Mouse (Mus musculus): Measurements from ENCODE around the gene Gas7. TPM values are rescaled to one million over a fixed set of nuclear protein-coding genes. Genes with fewer than 3 reads are reported as not detected.

Gas7 gene
- polyA plus RNA-seq, 1 experiment from 2014 or later = 5.4 TPM

- Histone ChIP-seq H3K4me1 (ENCODE audit: control insufficient read depth, insufficient read depth, low read length) (peaks cover 10% of the 10 kb centered on the region), H3K27me3 (ENCODE audit: control insufficient read depth, insufficient read depth, low read length) (no peaks in the 10 kb centered on the region), H3K9me3 (replicated peaks; ENCODE audit: control insufficient read depth, low read length) (no peaks in the 10 kb centered on the region), H3K27ac (ENCODE audit: low read depth, low read length) (no peak overlapping the region), H3K4me3 (ENCODE audit: low read depth, low read length) (no peak overlapping the region), H3K9ac (ENCODE audit: low read depth, low read length) (0 out of 2 replicates have a peak overlapping the region, but pooled peaks have one; percentile 5), H3K36me3 (ENCODE audit: control insufficient read depth, insufficient read depth, low read length) (no peaks in the 10 kb centered on the region), H3K4me2 (no peak overlapping the region)
- ATAC-seq (replicated peaks; ENCODE audit: insufficient number of reproducible peaks, low FRiP score, low TSS enrichment) = no peak
- 49% methylated on average over 10 of the region's 10 CpGs for WGBS (ENCODE audit: insufficient replicate concordance)
These were observed 77.5 kb downstream of the Gas7 start for GRCm38 (mm10) chr11:67532728-67533127.

- H3K9me3 ChIP-seq (replicated peaks; ENCODE audit: control insufficient read depth, low read length) = no peaks in the 10 kb centered on the region
- H3K4me1 ChIP-seq (ENCODE audit: control insufficient read depth, insufficient read depth, low read length) = peaks cover 10% of the 10 kb centered on the region
- no peak overlapping the region for H3K27ac ChIP-seq (ENCODE audit: low read depth, low read length)
- no peak for ATAC-seq (replicated peaks; ENCODE audit: insufficient number of reproducible peaks, low FRiP score, low TSS enrichment)
- H3K9ac ChIP-seq (ENCODE audit: low read depth, low read length) = 0 out of 2 replicates have a peak overlapping the region, but pooled peaks have one; percentile 5
- WGBS (ENCODE audit: insufficient replicate concordance) = 87% methylated on average over 6 of the region's 6 CpGs
- no peak overlapping the region for H3K4me2 ChIP-seq
- H3K36me3 ChIP-seq (ENCODE audit: control insufficient read depth, insufficient read depth, low read length) = no peaks in the 10 kb centered on the region
- no peak overlapping the region for H3K4me3 ChIP-seq (ENCODE audit: low read depth, low read length)
- no peaks in the 10 kb centered on the region for H3K27me3 ChIP-seq (ENCODE audit: control insufficient read depth, insufficient read depth, low read length)
These were observed 77.9 kb downstream of the Gas7 start for GRCm38 (mm10) chr11:67533151-67533550.

GRCm38 (mm10) chr11:67535703-67536102, 80.5 kb downstream of the Gas7 start:
- no peaks in the 10 kb centered on the region for H3K36me3 ChIP-seq (ENCODE audit: control insufficient read depth, insufficient read depth, low read length)
- ATAC-seq (replicated peaks; ENCODE audit: insufficient number of reproducible peaks, low FRiP score, low TSS enrichment) = no peak
- peaks cover 10% of the 10 kb centered on the region for H3K4me1 ChIP-seq (ENCODE audit: control insufficient read depth, insufficient read depth, low read length)
- no peak overlapping the region for H3K9ac ChIP-seq (ENCODE audit: low read depth, low read length)
- H3K27me3 ChIP-seq (ENCODE audit: control insufficient read depth, insufficient read depth, low read length) = no peaks in the 10 kb centered on the region
- no peaks in the 10 kb centered on the region for H3K9me3 ChIP-seq (replicated peaks; ENCODE audit: control insufficient read depth, low read length)
- H3K4me3 ChIP-seq (ENCODE audit: low read depth, low read length) = no peak overlapping the region
- no peak overlapping the region for H3K27ac ChIP-seq (ENCODE audit: low read depth, low read length)
- 86% methylated on average over 1 of the region's 1 CpGs for WGBS (ENCODE audit: insufficient replicate concordance)
- H3K4me2 ChIP-seq = no peak overlapping the region

GRCm38 (mm10) chr11:67536413-67536812, 81.2 kb downstream of the Gas7 start:
- ATAC-seq (replicated peaks; ENCODE audit: insufficient number of reproducible peaks, low FRiP score, low TSS enrichment) = no peak
- 64% methylated on average over 1 of the region's 1 CpGs for WGBS (ENCODE audit: insufficient replicate concordance)
- Histone ChIP-seq H3K9ac (ENCODE audit: low read depth, low read length) (no peak overlapping the region), H3K36me3 (ENCODE audit: control insufficient read depth, insufficient read depth, low read length) (no peaks in the 10 kb centered on the region), H3K9me3 (replicated peaks; ENCODE audit: control insufficient read depth, low read length) (no peaks in the 10 kb centered on the region), H3K27me3 (ENCODE audit: control insufficient read depth, insufficient read depth, low read length) (no peaks in the 10 kb centered on the region), H3K4me3 (ENCODE audit: low read depth, low read length) (no peak overlapping the region), H3K4me1 (ENCODE audit: control insufficient read depth, insufficient read depth, low read length) (peaks cover 9% of the 10 kb centered on the region), H3K4me2 (no peak overlapping the region), H3K27ac (ENCODE audit: low read depth, low read length) (no peak overlapping the region)

GRCm38 (mm10) chr11:67537353-67537752, 82.1 kb downstream of the Gas7 start:
- Histone ChIP-seq H3K9ac (ENCODE audit: low read depth, low read length) (no peak overlapping the region), H3K4me1 (ENCODE audit: control insufficient read depth, insufficient read depth, low read length) (peaks cover 4% of the 10 kb centered on the region), H3K4me2 (no peak overlapping the region), H3K27me3 (ENCODE audit: control insufficient read depth, insufficient read depth, low read length) (no peaks in the 10 kb centered on the region), H3K9me3 (replicated peaks; ENCODE audit: control insufficient read depth, low read length) (no peaks in the 10 kb centered on the region), H3K36me3 (ENCODE audit: control insufficient read depth, insufficient read depth, low read length) (no peaks in the 10 kb centered on the region), H3K4me3 (ENCODE audit: low read depth, low read length) (no peak overlapping the region), H3K27ac (ENCODE audit: low read depth, low read length) (no peak overlapping the region)
- WGBS (ENCODE audit: insufficient replicate concordance) = 73% methylated on average over 4 of the region's 4 CpGs
- no peak for ATAC-seq (replicated peaks; ENCODE audit: insufficient number of reproducible peaks, low FRiP score, low TSS enrichment)

GRCm38 (mm10) chr11:67538557-67538956, 83.3 kb downstream of the Gas7 start:
- Histone ChIP-seq H3K27me3 (ENCODE audit: control insufficient read depth, insufficient read depth, low read length) (no peaks in the 10 kb centered on the region), H3K4me3 (ENCODE audit: low read depth, low read length) (no peak overlapping the region), H3K4me1 (ENCODE audit: control insufficient read depth, insufficient read depth, low read length) (0 out of 2 replicates have a peak, but pooled peaks cover 2% of the 10 kb centered on the region), H3K4me2 (no peak overlapping the region), H3K27ac (ENCODE audit: low read depth, low read length) (no peak overlapping the region), H3K9ac (ENCODE audit: low read depth, low read length) (no peak overlapping the region), H3K9me3 (replicated peaks; ENCODE audit: control insufficient read depth, low read length) (no peaks in the 10 kb centered on the region), H3K36me3 (ENCODE audit: control insufficient read depth, insufficient read depth, low read length) (no peaks in the 10 kb centered on the region)
- no peak for ATAC-seq (replicated peaks; ENCODE audit: insufficient number of reproducible peaks, low FRiP score, low TSS enrichment)
- WGBS (ENCODE audit: insufficient replicate concordance) = 71% methylated on average over 6 of the region's 6 CpGs

GRCm38 (mm10) chr11:67544656-67545432, 89.6 kb downstream of the Gas7 start:
- H3K27me3 ChIP-seq (ENCODE audit: control insufficient read depth, insufficient read depth, low read length) = no peaks in the 10 kb centered on the region
- no peak overlapping the region for H3K4me3 ChIP-seq (ENCODE audit: low read depth, low read length)
- peak overlapping the region; percentile 64 for H3K27ac ChIP-seq (ENCODE audit: low read depth, low read length)
- peak; percentile 63; the same call in 1 of the 2 replicates for ATAC-seq (replicated peaks; ENCODE audit: insufficient number of reproducible peaks, low FRiP score, low TSS enrichment)
- peak overlapping the region; percentile 16; the same call in 1 of the 2 replicates for H3K4me2 ChIP-seq
- H3K4me1 ChIP-seq (ENCODE audit: control insufficient read depth, insufficient read depth, low read length) = peaks cover 24% of the 10 kb centered on the region
- no peaks in the 10 kb centered on the region for H3K36me3 ChIP-seq (ENCODE audit: control insufficient read depth, insufficient read depth, low read length)
- WGBS (ENCODE audit: insufficient replicate concordance) = 19% methylated on average over 11 of the region's 11 CpGs
- no peaks in the 10 kb centered on the region for H3K9me3 ChIP-seq (replicated peaks; ENCODE audit: control insufficient read depth, low read length)
- H3K9ac ChIP-seq (ENCODE audit: low read depth, low read length) = no peak overlapping the region

- ATAC-seq (replicated peaks; ENCODE audit: insufficient number of reproducible peaks, low FRiP score, low TSS enrichment) = no peak
- no peak overlapping the region for H3K27ac ChIP-seq (ENCODE audit: low read depth, low read length)
These were observed 91.3 kb downstream of the Gas7 start for GRCm38 (mm10) chr11:67546582-67546981.

GRCm38 (mm10) chr11:67549306-67549705, 94.1 kb downstream of the Gas7 start:
- Histone ChIP-seq H3K9me3 (replicated peaks; ENCODE audit: control insufficient read depth, low read length) (no peaks in the 10 kb centered on the region), H3K36me3 (ENCODE audit: control insufficient read depth, insufficient read depth, low read length) (no peaks in the 10 kb centered on the region), H3K27me3 (ENCODE audit: control insufficient read depth, insufficient read depth, low read length) (no peaks in the 10 kb centered on the region), H3K4me3 (ENCODE audit: low read depth, low read length) (no peak overlapping the region), H3K27ac (ENCODE audit: low read depth, low read length) (no peak overlapping the region), H3K4me1 (ENCODE audit: control insufficient read depth, insufficient read depth, low read length) (peaks cover 29% of the 10 kb centered on the region), H3K4me2 (no peak overlapping the region), H3K9ac (ENCODE audit: low read depth, low read length) (no peak overlapping the region)
- 65% methylated on average over 4 of the region's 4 CpGs for WGBS (ENCODE audit: insufficient replicate concordance)
- no peak for ATAC-seq (replicated peaks; ENCODE audit: insufficient number of reproducible peaks, low FRiP score, low TSS enrichment)

More at GRCm38 (mm10) chr11:67546582-67546981, 91.3 kb downstream of the Gas7 start:
- Histone ChIP-seq H3K36me3 (ENCODE audit: control insufficient read depth, insufficient read depth, low read length) (no peaks in the 10 kb centered on the region), H3K4me2 (no peak overlapping the region), H3K4me3 (ENCODE audit: low read depth, low read length) (no peak overlapping the region), H3K27me3 (ENCODE audit: control insufficient read depth, insufficient read depth, low read length) (no peaks in the 10 kb centered on the region), H3K4me1 (ENCODE audit: control insufficient read depth, insufficient read depth, low read length) (peaks cover 29% of the 10 kb centered on the region), H3K9ac (ENCODE audit: low read depth, low read length) (no peak overlapping the region), H3K9me3 (replicated peaks; ENCODE audit: control insufficient read depth, low read length) (no peaks in the 10 kb centered on the region)
- 18% methylated on average over 5 of the region's 5 CpGs for WGBS (ENCODE audit: insufficient replicate concordance)

All from heart, embryonic 11.5 days (tissue).